Mouse (Mus musculus): ENCODE results near the gene Comtd1.

The Comtd1 gene

GRCm38 (mm10) chr14:21848166-21849154, at the start of gene Comtd1:
Gene Comtd1, minus strand, starts transcription at chr14:21848977.
- peak; percentile 92 for DNase-seq (ENCODE audit: low spot score)

- DNase-seq (ENCODE audit: low spot score) = no peak
Measured at GRCm38 (mm10) chr14:21892341-21892659, 43.5 kb upstream of the Comtd1 start.

GRCm38 (mm10) chr14:21891581-21892340, 43.0 kb upstream of the Comtd1 start:
- peak; percentile 84 for DNase-seq (ENCODE audit: low spot score)

- DNase-seq (ENCODE audit: low spot score) = no peak
Measured at GRCm38 (mm10) chr14:21890430-21890829, 41.7 kb upstream of the Comtd1 start.

- no peak for DNase-seq (ENCODE audit: low spot score)
Measured at GRCm38 (mm10) chr14:21866816-21867215, 18.0 kb upstream of the Comtd1 start.

GRCm38 (mm10) chr14:21866291-21866690, 17.5 kb upstream of the Comtd1 start:
- peak; percentile 10 for DNase-seq (ENCODE audit: low spot score)

GRCm38 (mm10) chr14:21856886-21857285, 8.1 kb upstream of the Comtd1 start:
- no peak for DNase-seq (ENCODE audit: low spot score)

- DNase-seq (ENCODE audit: low spot score) = no peak
Measured at GRCm38 (mm10) chr14:21855961-21856360, 7.2 kb upstream of the Comtd1 start.

- no peak for DNase-seq (ENCODE audit: low spot score)
Measured at GRCm38 (mm10) chr14:21854271-21854670, 5.5 kb upstream of the Comtd1 start.

GRCm38 (mm10) chr14:21853456-21854109, 4.8 kb upstream of the Comtd1 start:
- DNase-seq (ENCODE audit: low spot score) = peak; percentile 44

- no peak for DNase-seq (ENCODE audit: low spot score)
Measured at GRCm38 (mm10) chr14:21851996-21852791, 3.4 kb upstream of the Comtd1 start.

- no peak for DNase-seq (ENCODE audit: low spot score)
Measured at GRCm38 (mm10) chr14:21850419-21851127, 1.8 kb upstream of the Comtd1 start.

- no peak for DNase-seq (ENCODE audit: low spot score)
Measured at GRCm38 (mm10) chr14:21849524-21850418, 994 bp upstream of the Comtd1 start.

- DNase-seq (ENCODE audit: low spot score) = peak; percentile 31
Measured at GRCm38 (mm10) chr14:21847381-21848165, 1.2 kb downstream of the Comtd1 start.

- no peak for DNase-seq (ENCODE audit: low spot score)
Measured at GRCm38 (mm10) chr14:21846827-21847380, 1.9 kb downstream of the Comtd1 start.

GRCm38 (mm10) chr14:21843263-21843662, 5.5 kb downstream of the Comtd1 start:
- DNase-seq (ENCODE audit: low spot score) = no peak

- no peak for DNase-seq (ENCODE audit: low spot score)
Measured at GRCm38 (mm10) chr14:21841819-21842592, 6.8 kb downstream of the Comtd1 start.
